Mouse (Mus musculus): Measurements from ENCODE around the gene Saxo1.

The Saxo1 gene

DNA sequence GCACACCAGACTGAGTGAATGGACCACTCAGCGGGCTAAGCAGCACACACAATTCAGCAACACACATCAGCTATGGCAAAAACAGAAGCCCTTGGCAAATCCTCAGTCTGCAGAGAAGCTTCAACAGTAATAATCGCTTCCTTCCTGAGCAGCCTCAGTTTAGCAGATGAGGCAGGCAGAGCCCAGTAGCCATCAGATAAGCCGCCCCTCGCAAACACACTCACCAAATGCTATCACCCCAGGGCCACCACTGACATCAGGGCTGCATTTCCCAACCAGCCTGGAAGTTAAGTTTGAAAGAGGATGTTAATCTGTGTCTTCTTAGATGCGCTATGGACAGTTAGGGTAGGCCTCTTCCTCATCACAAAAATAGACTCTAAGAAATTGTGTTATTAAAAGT, 130.8 kb downstream of the Saxo1 start:
- no peak for ATAC-seq (ENCODE audit: insufficient number of reproducible peaks, low FRiP score, low TSS enrichment)

- no peak for ATAC-seq (ENCODE audit: insufficient number of reproducible peaks, low FRiP score, low TSS enrichment)
These were observed 131.6 kb downstream of the Saxo1 start for GRCm38 (mm10) chr4:86426549-86426948.

- no peak for ATAC-seq (ENCODE audit: insufficient number of reproducible peaks, low FRiP score, low TSS enrichment)
These were observed 132.5 kb downstream of the Saxo1 start for GRCm38 (mm10) chr4:86425581-86425980.

GRCm38 (mm10) chr4:86422586-86422985, 135.5 kb downstream of the Saxo1 start:
- ATAC-seq (ENCODE audit: insufficient number of reproducible peaks, low FRiP score, low TSS enrichment) = no peak

GRCm38 (mm10) chr4:86416401-86417025, 141.6 kb downstream of the Saxo1 start:
- ATAC-seq (ENCODE audit: insufficient number of reproducible peaks, low FRiP score, low TSS enrichment) = no peak

- ATAC-seq (ENCODE audit: insufficient number of reproducible peaks, low FRiP score, low TSS enrichment) = no peak
These were observed 144.7 kb downstream of the Saxo1 start for GRCm38 (mm10) chr4:86413388-86413787.

DNA sequence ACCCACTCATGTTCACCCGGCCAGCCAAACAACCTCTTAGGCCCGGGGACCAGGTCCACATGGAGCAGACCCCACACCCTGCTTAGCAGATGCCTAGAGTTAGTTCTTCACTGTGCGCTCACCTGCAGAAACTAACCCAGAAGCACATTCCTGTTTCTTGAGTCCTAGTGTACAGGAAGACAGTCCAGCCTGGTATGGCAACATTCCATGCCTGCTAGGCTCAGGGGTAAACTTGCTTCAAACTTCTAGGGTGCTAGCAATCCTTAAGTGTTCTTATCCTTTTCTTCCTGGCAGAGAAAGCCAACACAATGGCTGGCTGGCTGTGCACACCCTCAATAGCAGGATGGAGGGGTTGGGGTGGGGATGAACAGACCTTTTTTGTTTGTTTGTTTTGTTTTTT, 147.2 kb downstream of the Saxo1 start:
- ATAC-seq (ENCODE audit: insufficient number of reproducible peaks, low FRiP score, low TSS enrichment) = no peak

- ATAC-seq (ENCODE audit: insufficient number of reproducible peaks, low FRiP score, low TSS enrichment) = no peak
These were observed 149.7 kb downstream of the Saxo1 start for GRCm38 (mm10) chr4:86408421-86408820.

DNA sequence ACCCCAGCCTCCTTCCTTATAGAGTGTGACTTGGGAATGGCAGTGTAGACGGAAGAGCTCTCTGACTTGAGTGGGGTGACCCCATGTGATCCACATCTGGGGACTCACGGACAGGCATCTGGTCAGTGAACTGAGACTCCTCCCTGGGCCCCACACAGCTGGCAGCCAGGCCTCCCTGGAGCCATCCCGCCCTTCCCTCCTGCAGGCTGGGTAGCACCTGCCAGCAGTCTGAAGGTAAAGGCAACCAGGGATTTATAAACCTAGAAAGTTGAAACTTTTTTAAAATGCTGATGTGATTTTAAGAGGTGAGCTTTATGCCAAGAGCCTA, 151.0 kb downstream of the Saxo1 start:
- ATAC-seq (ENCODE audit: insufficient number of reproducible peaks, low FRiP score, low TSS enrichment) = no peak

- no peak for ATAC-seq (ENCODE audit: insufficient number of reproducible peaks, low FRiP score, low TSS enrichment)
These were observed 151.5 kb downstream of the Saxo1 start for GRCm38 (mm10) chr4:86406501-86407199.

DNA sequence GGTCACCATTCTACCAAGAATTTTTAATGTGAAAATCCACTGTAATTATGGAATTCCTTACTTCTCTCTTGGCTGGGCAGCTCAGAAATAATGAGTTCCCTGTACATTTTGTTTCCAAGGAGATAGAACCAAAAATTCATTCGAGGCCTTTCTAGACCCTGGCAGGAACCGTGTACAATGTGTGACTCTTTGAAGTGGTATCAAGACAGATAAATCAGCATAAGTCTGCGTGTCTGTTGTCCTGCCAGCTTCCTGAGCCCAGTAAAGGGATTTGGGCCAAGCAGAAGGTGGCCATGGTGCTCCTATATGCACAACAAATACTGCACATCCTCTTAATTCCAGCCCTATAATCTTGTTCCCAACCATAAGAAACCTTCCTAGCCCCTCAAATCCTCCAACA, 157.0 kb downstream of the Saxo1 start:
- no peak for ATAC-seq (ENCODE audit: insufficient number of reproducible peaks, low FRiP score, low TSS enrichment)

GRCm38 (mm10) chr4:86397470-86397869, 160.7 kb downstream of the Saxo1 start:
- no peak for ATAC-seq (ENCODE audit: insufficient number of reproducible peaks, low FRiP score, low TSS enrichment)

- no peak for ATAC-seq (ENCODE audit: insufficient number of reproducible peaks, low FRiP score, low TSS enrichment)
These were observed 161.3 kb downstream of the Saxo1 start for GRCm38 (mm10) chr4:86396672-86397288.

GRCm38 (mm10) chr4:86395636-86396035, 162.5 kb downstream of the Saxo1 start:
- ATAC-seq (ENCODE audit: insufficient number of reproducible peaks, low FRiP score, low TSS enrichment) = no peak
